Mouse (Mus musculus): Measurements from ENCODE around the gene Per3.

DNA sequence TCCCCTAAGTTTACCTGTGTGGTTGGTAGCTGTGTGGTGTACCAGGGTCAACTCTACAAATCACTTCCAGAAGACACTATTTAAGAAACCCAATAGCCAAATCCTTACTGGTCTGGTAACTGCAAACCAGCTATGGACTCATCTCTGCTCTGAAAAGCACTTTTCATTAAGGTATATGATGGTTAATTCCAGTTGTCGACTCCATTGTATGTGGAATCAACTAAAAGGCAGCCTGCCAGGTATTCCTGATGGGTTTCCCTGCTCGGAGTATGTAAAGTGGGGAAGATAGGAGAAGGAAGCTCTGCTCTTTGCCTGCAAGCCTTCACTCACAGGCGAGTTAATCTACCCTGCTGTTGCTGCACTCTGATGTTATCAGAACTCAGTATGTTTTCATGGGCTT lies 2.1 kb upstream of the Per3 start:
- TF ChIP-seq USF1 (IDR thresholded peaks at IDR 0.05; ENCODE audit: low read depth) = no peak
- TF ChIP-seq E2F4 (IDR thresholded peaks at IDR 0.05; ENCODE audit: insufficient read depth) = no peak
- no peak for TF ChIP-seq POLR2A (IDR thresholded peaks at IDR 0.05; ENCODE audit: insufficient read length, low read depth)
- no peak for TF ChIP-seq POLR2AphosphoS2 (IDR thresholded peaks at IDR 0.05; ENCODE audit: insufficient read length, low read depth)
- no peak for TF ChIP-seq TCF12 (IDR thresholded peaks at IDR 0.05; ENCODE audit: insufficient read depth, poor library complexity, severe bottlenecking)
- TF ChIP-seq CEBPB (IDR thresholded peaks at IDR 0.05; ENCODE audit: insufficient read depth, poor library complexity, severe bottlenecking) = no peak

Data from myocyte (in vitro differentiated cells).